ENCODE assay signal across 9 mouse cellular contexts in genomic region chr4:140679038-140679437, GRCm38 (mm10). TPM values are rescaled to one million over a fixed set of nuclear protein-coding genes. Genes with fewer than 3 reads are reported as not detected.
DNase-seq lines count a peak whose midpoint lies in the region; ATAC-seq and TF ChIP-seq lines count a peak whose summit lies in the region.
"Had no signal": no experiment of that assay in that cellular context is flagged by ENCODE, and none has a peak within 500 bp of the region (broad histone marks: within the 10 kb centered on the region; RNA-seq: fewer than 3 reads in every experiment).

No protein-coding gene starts in this region.

- no peak overlapping the region for H3K4me3 ChIP-seq in heart, embryonic 12.5 days
- no peak overlapping the region for H3K4me3 ChIP-seq in embryonic fibroblast, embryonic 13.5 days (ENCODE audit: insufficient read depth, low read length)

- no peak overlapping the region for H3K9ac ChIP-seq in heart, embryonic 12.5 days
- H3K9ac ChIP-seq: stomach, embryonic 15.5 days had no signal

- no peak for DNase-seq in heart, adult 9 months (ENCODE audit: low spot score in 2 of 2)
- DNase-seq in A20 (ENCODE audit: low read depth, low spot score) (peak; percentile 59), MN1 (ENCODE audit: low spot score) (peak; percentile 80)
- peak; percentile 44 to 50 for DNase-seq in thymus, postnatal 36 days
- no peak for DNase-seq in spleen, postnatal 36 days (ENCODE audit: low spot score in 2 of 2)

- peak; percentile 70; the same call in 1 of the 2 replicates for TF ChIP-seq CTCF in embryonic fibroblast, embryonic 13.5 days (IDR thresholded peaks at IDR 0.05; ENCODE audit: borderline replicate concordance, insufficient read depth, low read length)

- H3K9me3 ChIP-seq in heart, embryonic 12.5 days (replicated peaks), result no peaks in the 10 kb centered on the region
- H3K9me3 ChIP-seq: stomach, embryonic 15.5 days had no signal

- 16% methylated on average over 5 of the region's 5 CpGs for WGBS in heart, embryonic 12.5 days

- H3K4me2 ChIP-seq in heart, embryonic 12.5 days, result no peak overlapping the region

- no peak for TF ChIP-seq POLR2A in embryonic fibroblast, embryonic 13.5 days (IDR thresholded peaks at IDR 0.05; ENCODE audit: low read depth, low read length)

- no peak overlapping the region for H3K27ac ChIP-seq in heart, embryonic 12.5 days (ENCODE audit: poor library complexity, severe bottlenecking)
- no peak overlapping the region for H3K27ac ChIP-seq in embryonic fibroblast, embryonic 13.5 days (ENCODE audit: insufficient read depth, low read length)
- H3K27ac ChIP-seq: stomach, embryonic 15.5 days had no signal

- no peaks in the 10 kb centered on the region for H3K36me3 ChIP-seq in heart, embryonic 12.5 days
- H3K36me3 ChIP-seq: stomach, embryonic 15.5 days had no signal

- H3K4me1 ChIP-seq in heart, embryonic 12.5 days (replicated peaks), result peaks cover 8% of the 10 kb centered on the region
- no peaks in the 10 kb centered on the region for H3K4me1 ChIP-seq in embryonic fibroblast, embryonic 13.5 days (ENCODE audit: control insufficient read depth, insufficient read depth, low read length)

- H3K27me3 ChIP-seq in heart, embryonic 12.5 days (replicated peaks), result no peaks in the 10 kb centered on the region
- H3K27me3 ChIP-seq: stomach, embryonic 15.5 days had no signal

- ATAC-seq in heart, embryonic 12.5 days (ENCODE audit: insufficient number of reproducible peaks, low FRiP score), result 0 out of 2 replicates have a peak, but pooled peaks have one; percentile 18
- 0 out of 2 replicates have a peak, but pooled peaks have one; percentile 33 for ATAC-seq in megakaryocyte, adult 5-6 weeks (ENCODE audit: poor library complexity, severe bottlenecking)

RNA-seq across cellular contexts. Expression of gene Arhgef10l, which starts 13.2 kb away (rescaled TPM):
- polyA plus RNA-seq in heart, embryonic 12.5 days (2016; fragmentation: Nextera tagmentation; extraction: Ambion mirVana), result 20.1 and 21.0 TPM in 2 replicates
- 12.6 and 17.2 TPM in 2 replicates for polyA plus RNA-seq in embryonic fibroblast, embryonic 13.5 days (2011; ENCODE audit: insufficient read length, low read depth, missing spikeins)
- total RNA-seq in megakaryocyte, adult 5-6 weeks (2015), result 22.8 and 25.3 TPM in 2 replicates
- total RNA-seq in megakaryocyte, adult 5-6 weeks (2017), result 72.2 and 83.3 TPM in 2 replicates

RNA-seq across cellular contexts. Expression of gene Rcc2, which starts 21.3 kb away (rescaled TPM):
- polyA plus RNA-seq in heart, embryonic 12.5 days (2016; fragmentation: Nextera tagmentation; extraction: Ambion mirVana), result 38.5 and 40.6 TPM in 2 replicates
- 102 and 125 TPM in 2 replicates for polyA plus RNA-seq in embryonic fibroblast, embryonic 13.5 days (2011; ENCODE audit: insufficient read length, low read depth, missing spikeins)
- total RNA-seq in megakaryocyte, adult 5-6 weeks (2015), result 30.3 and 37.4 TPM in 2 replicates
- 50.8 and 57.3 TPM in 2 replicates for total RNA-seq in megakaryocyte, adult 5-6 weeks (2017)

Comparison
In these comparisons a context has a peak if more than half of its experiments do, and no peak if none do; other contexts are left out.
1. DNase-seq: peak in A20 (single experiment), MN1 (single experiment) and thymus, postnatal 36 days (2 of 2); none in heart, adult 9 months (0 of 2) and spleen, postnatal 36 days (0 of 2).